Mouse (Mus musculus): ENCODE results near the gene Brinp2. TPM values are rescaled to one million over a fixed set of nuclear protein-coding genes. Genes with fewer than 3 reads are reported as not detected.

The Brinp2 gene
- polyA plus RNA-seq, 1 experiment = 0.35 TPM

- Histone ChIP-seq H3K4me3 (replicated peaks; ENCODE audit: control insufficient read depth, low read depth, low read length) (no peak overlapping the region), H3K27ac (ENCODE audit: control insufficient read depth, insufficient read depth, low read depth, low read length, poor library complexity) (peak overlapping the region; percentile 84), H3K4me1 (ENCODE audit: control insufficient read depth, insufficient read depth, low read length) (no peaks in the 10 kb centered on the region; the same call in 1 of the 2 replicates)
- WGBS = 82% methylated on average over 14 of the region's 14 CpGs
- TF ChIP-seq CTCF (IDR thresholded peaks at IDR 0.05; ENCODE audit: control insufficient read depth, insufficient read depth, low read length) = no peak
- no peak for TF ChIP-seq POLR2A (IDR thresholded peaks at IDR 0.05; ENCODE audit: borderline replicate concordance, control insufficient read depth, low read depth, low read length)
These were observed 109.5 kb downstream of the Brinp2 start for GRCm38 (mm10) chr1:158246476-158247153.

DNA sequence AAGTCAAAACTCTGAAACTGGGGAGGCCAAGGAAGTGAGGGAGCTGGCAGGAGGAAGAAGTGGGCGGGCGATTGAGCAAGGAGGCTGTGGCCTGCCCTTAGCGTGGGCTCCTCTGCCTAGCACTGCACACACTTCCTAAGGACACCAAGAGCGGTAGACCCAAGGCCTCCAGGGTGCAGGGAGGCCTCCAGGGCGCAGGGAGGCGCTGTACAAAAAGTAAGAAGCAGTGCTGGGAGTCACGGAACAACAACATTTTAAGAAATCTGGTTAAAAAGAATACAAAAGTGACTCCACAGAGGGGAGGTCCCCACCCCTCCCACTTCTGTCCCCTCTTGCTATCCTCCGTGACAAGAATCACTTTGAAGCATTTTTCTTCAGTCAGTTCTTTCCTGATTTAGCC, 110.6 kb downstream of the Brinp2 start:
- no peaks in the 10 kb centered on the region; the same call in 1 of the 2 replicates for H3K4me1 ChIP-seq (ENCODE audit: control insufficient read depth, insufficient read depth, low read length)
- peak overlapping the region; percentile 51; the same call in 1 of the 2 replicates for H3K27ac ChIP-seq (ENCODE audit: control insufficient read depth, insufficient read depth, low read depth, low read length, poor library complexity)
- TF ChIP-seq POLR2A (IDR thresholded peaks at IDR 0.05; ENCODE audit: borderline replicate concordance, control insufficient read depth, low read depth, low read length) (no peak), CTCF (IDR thresholded peaks at IDR 0.05; ENCODE audit: control insufficient read depth, insufficient read depth, low read length) (no peak)
- 72% methylated on average over 8 of the region's 8 CpGs for WGBS
- no peak overlapping the region for H3K4me3 ChIP-seq (replicated peaks; ENCODE audit: control insufficient read depth, low read depth, low read length)

- Histone ChIP-seq H3K27ac (ENCODE audit: control insufficient read depth, insufficient read depth, low read depth, low read length, poor library complexity) (no peak overlapping the region), H3K4me3 (replicated peaks; ENCODE audit: control insufficient read depth, low read depth, low read length) (no peak overlapping the region), H3K4me1 (ENCODE audit: control insufficient read depth, insufficient read depth, low read length) (no peaks in the 10 kb centered on the region; the same call in 1 of the 2 replicates)
- WGBS = 74% methylated on average over 3 of the region's 3 CpGs
- TF ChIP-seq CTCF (IDR thresholded peaks at IDR 0.05; ENCODE audit: control insufficient read depth, insufficient read depth, low read length) (no peak), POLR2A (IDR thresholded peaks at IDR 0.05; ENCODE audit: borderline replicate concordance, control insufficient read depth, low read depth, low read length) (no peak)
These were observed 112.1 kb downstream of the Brinp2 start for GRCm38 (mm10) chr1:158244016-158244415.

DNA sequence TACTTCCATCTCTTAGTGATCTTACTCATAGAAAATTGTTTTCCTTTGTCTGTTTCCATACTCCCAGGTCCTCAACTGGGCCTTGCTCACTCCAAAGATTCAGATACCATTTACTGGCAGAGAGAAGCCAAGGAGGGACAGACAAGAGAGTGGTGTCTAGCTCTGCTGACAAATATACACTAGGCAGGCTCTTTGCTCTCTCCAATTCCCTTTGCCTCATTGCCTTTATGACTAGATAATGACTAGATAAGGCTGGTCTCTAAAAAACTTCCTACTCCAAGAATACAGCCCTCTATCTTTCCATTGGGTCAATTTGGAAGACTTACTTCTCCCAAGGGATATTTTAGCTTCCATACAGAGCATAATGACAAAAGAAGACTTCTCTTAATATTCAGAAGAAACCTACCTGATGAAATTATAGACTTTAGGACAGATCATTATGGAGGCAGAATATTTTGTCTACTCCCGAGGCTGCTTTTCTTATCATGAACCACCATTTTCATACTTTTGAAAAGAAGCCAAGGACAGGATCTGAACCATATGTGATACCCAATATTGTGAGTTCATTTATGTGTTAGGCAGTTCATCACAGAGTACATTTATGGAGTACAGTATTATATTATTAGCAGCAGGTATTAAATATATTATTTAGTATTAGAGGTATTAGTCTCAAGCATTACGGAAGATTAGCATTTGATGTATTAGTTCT, 114.1 kb downstream of the Brinp2 start:
- no peak for TF ChIP-seq CTCF (IDR thresholded peaks at IDR 0.05; ENCODE audit: control insufficient read depth, insufficient read depth, low read length)
- no peak for TF ChIP-seq POLR2A (IDR thresholded peaks at IDR 0.05; ENCODE audit: borderline replicate concordance, control insufficient read depth, low read depth, low read length)
- Histone ChIP-seq H3K27ac (ENCODE audit: control insufficient read depth, insufficient read depth, low read depth, low read length, poor library complexity) (no peak overlapping the region), H3K4me3 (replicated peaks; ENCODE audit: control insufficient read depth, low read depth, low read length) (no peak overlapping the region), H3K4me1 (ENCODE audit: control insufficient read depth, insufficient read depth, low read length) (no peaks in the 10 kb centered on the region; the same call in 1 of the 2 replicates)
- 67% methylated on average over 2 of the region's 2 CpGs for whole genome bisulfite sequencing

GRCm38 (mm10) chr1:158239841-158240240, 116.3 kb downstream of the Brinp2 start:
- H3K4me3 ChIP-seq (replicated peaks; ENCODE audit: control insufficient read depth, low read depth, low read length) = no peak overlapping the region
- no peaks in the 10 kb centered on the region; the same call in 1 of the 2 replicates for H3K4me1 ChIP-seq (ENCODE audit: control insufficient read depth, insufficient read depth, low read length)
- H3K27ac ChIP-seq (ENCODE audit: control insufficient read depth, insufficient read depth, low read depth, low read length, poor library complexity) = peak overlapping the region; percentile 19; the same call in 1 of the 2 replicates
- TF ChIP-seq CTCF (IDR thresholded peaks at IDR 0.05; ENCODE audit: control insufficient read depth, insufficient read depth, low read length) (no peak), POLR2A (IDR thresholded peaks at IDR 0.05; ENCODE audit: borderline replicate concordance, control insufficient read depth, low read depth, low read length) (no peak)
- WGBS = 12% methylated on average over 2 of the region's 2 CpGs

GRCm38 (mm10) chr1:158238722-158239121, 117.4 kb downstream of the Brinp2 start:
- TF ChIP-seq CTCF (IDR thresholded peaks at IDR 0.05; ENCODE audit: control insufficient read depth, insufficient read depth, low read length) (no peak), POLR2A (IDR thresholded peaks at IDR 0.05; ENCODE audit: borderline replicate concordance, control insufficient read depth, low read depth, low read length) (no peak)
- no peak overlapping the region for H3K4me3 ChIP-seq (replicated peaks; ENCODE audit: control insufficient read depth, low read depth, low read length)
- WGBS = 65% methylated on average over 4 of the region's 4 CpGs
- H3K27ac ChIP-seq (ENCODE audit: control insufficient read depth, insufficient read depth, low read depth, low read length, poor library complexity) = no peak overlapping the region
- no peaks in the 10 kb centered on the region; the same call in 1 of the 2 replicates for H3K4me1 ChIP-seq (ENCODE audit: control insufficient read depth, insufficient read depth, low read length)

- H3K4me1 ChIP-seq (ENCODE audit: control insufficient read depth, insufficient read depth, low read length) = peaks cover 2% of the 10 kb centered on the region
- TF ChIP-seq POLR2A (IDR thresholded peaks at IDR 0.05; ENCODE audit: borderline replicate concordance, control insufficient read depth, low read depth, low read length) = no peak
- TF ChIP-seq CTCF (IDR thresholded peaks at IDR 0.05; ENCODE audit: control insufficient read depth, insufficient read depth, low read length) = no peak
- WGBS = 73% methylated on average over 9 of the region's 9 CpGs
- no peak overlapping the region for H3K4me3 ChIP-seq (replicated peaks; ENCODE audit: control insufficient read depth, low read depth, low read length)
- no peak overlapping the region for H3K27ac ChIP-seq (ENCODE audit: control insufficient read depth, insufficient read depth, low read depth, low read length, poor library complexity)
These were observed 127.4 kb downstream of the Brinp2 start for GRCm38 (mm10) chr1:158228687-158229224.

- H3K4me3 ChIP-seq (replicated peaks; ENCODE audit: control insufficient read depth, low read depth, low read length) = no peak overlapping the region
- H3K4me1 ChIP-seq (ENCODE audit: control insufficient read depth, insufficient read depth, low read length) = peaks cover 2% of the 10 kb centered on the region
- H3K27ac ChIP-seq (ENCODE audit: control insufficient read depth, insufficient read depth, low read depth, low read length, poor library complexity) = no peak overlapping the region
- TF ChIP-seq POLR2A (IDR thresholded peaks at IDR 0.05; ENCODE audit: borderline replicate concordance, control insufficient read depth, low read depth, low read length) (no peak), CTCF (IDR thresholded peaks at IDR 0.05; ENCODE audit: control insufficient read depth, insufficient read depth, low read length) (no peak)
- 57% methylated on average over 2 of the region's 2 CpGs for WGBS
These were observed 128.9 kb downstream of the Brinp2 start for GRCm38 (mm10) chr1:158227239-158227638.

Data from bone marrow, adult 2 months (tissue).